Mouse (Mus musculus) kidney, adult 2 months (tissue): ENCODE data around the gene Tnfsf14. TPM values are rescaled to one million over a fixed set of nuclear protein-coding genes. Genes with fewer than 3 reads are reported as not detected.

Experiments
- DNase-seq: peaks from one replicate; pipeline ENCODE4 v3.0.0; 2021
- H3K27ac ChIP-seq: fragments of 200-500 bp; 2 replicates; pipeline ENCODE4 v1.5.1; 2012; ENCODE audit warnings: low read depth, low read length, control low read depth, inconsistent platforms; ENCODE audit not compliant: insufficient read depth
- H3K27me3 ChIP-seq: fragments of 200-500 bp; replicated peaks from 2 replicates; pipeline ENCODE4 v1.6.1; 2012; ENCODE audit warnings: mild to moderate bottlenecking, moderate library complexity, low read length, inconsistent platforms; ENCODE audit not compliant: control insufficient read depth, insufficient read depth
- H3K36me3 ChIP-seq: fragments of 200-500 bp; 2 replicates; pipeline ENCODE4 v1.6.1; 2012; ENCODE audit warnings: mild to moderate bottlenecking, moderate library complexity, low read length, inconsistent platforms; ENCODE audit not compliant: control insufficient read depth, insufficient read depth
- H3K4me1 ChIP-seq: fragments of 200-500 bp; 2 replicates; pipeline ENCODE4 v1.6.1; 2011; ENCODE audit warnings: low read length; ENCODE audit not compliant: control insufficient read depth, insufficient read depth
- H3K4me3 ChIP-seq: fragments of 200-500 bp; 2 replicates; pipeline ENCODE4 v1.5.1; 2011; ENCODE audit warnings: mild to moderate bottlenecking, low read depth, low read length, control low read depth; ENCODE audit not compliant: insufficient read depth
- CTCF ChIP-seq: fragments of 200-500 bp; conservative IDR thresholded peaks from 2 replicates; pipeline ENCODE4 v1.5.1; 2011; ENCODE audit warnings: low read depth, mild to moderate bottlenecking, control low read depth, low read length, moderate library complexity, mixed read lengths; ENCODE audit not compliant: insufficient read depth, insufficient read length
- POLR2A ChIP-seq: fragments of 200-500 bp; IDR thresholded peaks from one replicate; pipeline ENCODE4 v1.6.1; 2011; ENCODE audit warnings: low read depth, low read length, control low read depth
- WGBS: fragments of 180-500 bp; shearing (Covaris S2); methylation state at CpG from one replicate; pipeline ENCODE4 v1.1.7; 2018; 5-methylcytosine and 5-hydroxymethylcytosine counted together
- polyA plus RNA-seq: library from polyadenylated mRNA; depleted of rRNA; stranded (reverse); fragments of >200 nt; gene quantifications from 2 replicates; pipeline ENCODE4 v1.2.3, GENCODE M21; 2012

The Tnfsf14 gene
- polyA plus RNA-seq, 1 experiment = 0.44 TPM

DNA sequence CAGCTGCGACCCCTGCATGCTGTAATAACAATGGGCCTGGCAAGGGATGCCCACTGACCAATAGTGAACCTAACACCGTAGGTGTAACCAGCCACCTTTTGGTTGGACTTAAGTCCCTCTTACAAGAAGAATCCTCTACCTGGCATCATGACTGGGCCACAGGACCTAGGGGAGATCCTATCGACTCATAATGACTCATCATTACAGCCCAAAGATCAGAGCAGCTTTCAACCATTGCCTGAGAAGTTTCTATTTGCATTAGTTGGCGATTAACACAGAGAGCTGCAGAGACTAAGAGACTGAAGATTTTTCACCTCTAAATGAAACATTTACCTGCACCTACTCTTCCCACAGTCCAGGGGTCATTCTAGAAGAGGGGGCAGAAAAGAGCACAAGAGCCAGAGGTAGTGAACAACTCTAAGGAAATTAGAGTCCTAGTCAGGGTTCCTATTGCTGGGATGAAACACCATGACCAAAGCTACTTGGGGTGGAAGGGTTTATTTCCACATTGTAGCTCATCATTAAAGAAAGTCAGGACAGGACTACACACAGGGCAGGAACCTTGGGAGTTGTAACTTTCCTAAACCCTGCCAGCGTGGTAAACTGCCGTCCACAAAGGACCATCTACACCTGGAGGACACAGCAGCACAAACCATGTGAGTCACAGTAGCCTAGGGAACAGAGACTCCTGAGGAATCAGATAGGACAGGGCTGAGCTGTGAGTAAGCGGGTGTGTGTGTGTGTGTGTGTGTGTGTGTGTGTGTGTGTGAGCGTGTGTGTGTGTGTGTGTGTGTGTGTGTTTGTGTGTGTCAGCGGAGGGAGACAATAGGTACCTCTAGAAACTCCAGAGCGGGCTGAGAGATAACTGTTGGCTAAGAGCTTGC, 8.1 kb upstream of the Tnfsf14 start:
- no peak for TF ChIP-seq POLR2A
- Histone ChIP-seq H3K27me3 (no peaks in the 10 kb centered on the region), H3K36me3 (no peaks in the 10 kb centered on the region), H3K4me1 (peaks cover 3% of the 10 kb centered on the region; the same call in 1 of the 2 replicates), H3K4me3 (no peak overlapping the region), H3K27ac (peak overlapping the region; percentile 42)
- peak; percentile 52 for DNase-seq
- WGBS = 61% methylated on average over 10 of the region's 10 CpGs

DNA sequence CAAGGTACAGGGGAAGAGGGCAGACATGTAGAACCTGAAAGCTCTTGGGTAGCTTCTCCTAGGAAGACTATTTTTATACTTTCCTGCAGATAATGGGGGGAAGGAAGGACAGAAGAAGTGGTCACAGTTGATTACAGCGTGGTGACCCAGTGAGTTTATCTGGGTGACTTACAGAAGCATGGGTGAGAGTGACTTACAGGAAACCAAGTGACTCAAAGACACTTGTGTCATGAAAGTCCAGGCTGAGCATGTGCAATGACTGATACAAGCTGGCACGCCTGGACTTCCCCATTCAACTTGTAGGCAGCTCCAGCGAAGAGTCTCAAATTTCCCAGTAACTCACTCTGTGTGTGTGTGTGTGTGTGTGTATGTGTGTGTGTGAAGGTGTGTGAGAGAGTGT, 4.3 kb upstream of the Tnfsf14 start:
- Histone ChIP-seq H3K36me3 (no peaks in the 10 kb centered on the region), H3K4me3 (no peak overlapping the region), H3K4me1 (peaks cover 3% of the 10 kb centered on the region; the same call in 1 of the 2 replicates), H3K27ac (no peak overlapping the region), H3K27me3 (no peaks in the 10 kb centered on the region)
- TF ChIP-seq POLR2A (no peak), CTCF (no peak)
- 78% methylated on average over 3 of the region's 3 CpGs for WGBS
- no peak for DNase-seq

DNA sequence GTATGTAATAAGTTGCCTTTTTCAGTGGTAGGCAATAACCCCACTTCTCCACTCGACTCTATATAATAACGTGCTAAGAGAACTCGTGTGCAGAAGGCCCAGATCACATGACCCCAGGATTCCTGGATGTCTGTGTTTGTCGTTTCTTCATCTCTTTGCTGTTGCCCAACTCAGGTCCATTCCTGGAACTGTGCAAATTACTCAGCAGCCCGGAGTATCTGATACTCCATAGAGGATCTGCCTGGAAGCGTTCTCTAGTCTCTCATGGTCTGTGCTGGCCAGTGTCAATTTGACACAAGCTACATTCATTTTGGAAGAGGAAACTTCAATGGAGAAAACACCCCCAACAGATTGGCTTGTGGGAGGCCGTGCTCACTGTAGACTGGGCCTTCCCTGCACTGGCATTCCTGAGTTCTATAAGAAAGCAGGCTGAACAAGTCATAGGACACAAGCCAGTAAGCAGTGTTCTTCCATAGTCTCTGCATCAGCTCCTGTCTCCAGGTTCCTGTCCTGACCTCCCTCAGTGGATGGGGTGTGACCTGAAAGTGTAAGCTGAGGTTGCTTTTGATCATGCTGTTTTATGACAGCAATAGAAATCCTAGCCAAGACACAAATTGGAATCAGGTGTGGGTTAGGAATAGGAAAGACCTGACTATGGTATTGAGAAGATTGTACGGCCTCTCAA, 1.5 kb upstream of the Tnfsf14 start:
- TF ChIP-seq POLR2A = no peak
- TF ChIP-seq CTCF = no peak
- no peak overlapping the region for H3K27ac ChIP-seq
- WGBS = 77% methylated on average over 8 of the region's 8 CpGs
- no peak overlapping the region for H3K4me3 ChIP-seq
- no peaks in the 10 kb centered on the region for H3K4me1 ChIP-seq
- H3K36me3 ChIP-seq = no peaks in the 10 kb centered on the region
- H3K27me3 ChIP-seq = no peaks in the 10 kb centered on the region
- no peak for DNase-seq

DNA sequence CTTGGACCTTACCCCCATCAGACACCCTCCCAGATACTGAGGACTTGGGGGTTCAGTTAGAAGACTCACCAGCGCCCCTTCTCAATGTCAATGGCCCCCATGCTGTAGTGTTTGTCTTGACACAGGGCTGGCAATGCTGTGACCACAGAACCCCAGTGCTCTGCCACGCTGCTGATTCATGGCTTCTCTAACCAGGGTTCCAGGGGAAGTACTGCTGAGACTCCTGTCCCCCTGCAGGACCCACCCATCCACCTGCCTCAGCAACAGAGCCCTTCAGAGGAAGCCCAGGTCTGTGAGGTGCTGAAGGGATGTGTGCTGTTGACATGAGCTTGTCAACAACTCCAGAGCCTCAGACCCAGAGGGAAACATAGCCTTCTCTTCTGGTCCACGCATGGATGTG, 794 bp upstream of the Tnfsf14 start:
- Histone ChIP-seq H3K27ac (no peak overlapping the region), H3K4me3 (no peak overlapping the region), H3K36me3 (no peaks in the 10 kb centered on the region), H3K4me1 (no peaks in the 10 kb centered on the region), H3K27me3 (no peaks in the 10 kb centered on the region)
- no peak for TF ChIP-seq POLR2A
- TF ChIP-seq CTCF = no peak
- WGBS = 84% methylated on average over 3 of the region's 3 CpGs
- no peak for DNase-seq

DNA sequence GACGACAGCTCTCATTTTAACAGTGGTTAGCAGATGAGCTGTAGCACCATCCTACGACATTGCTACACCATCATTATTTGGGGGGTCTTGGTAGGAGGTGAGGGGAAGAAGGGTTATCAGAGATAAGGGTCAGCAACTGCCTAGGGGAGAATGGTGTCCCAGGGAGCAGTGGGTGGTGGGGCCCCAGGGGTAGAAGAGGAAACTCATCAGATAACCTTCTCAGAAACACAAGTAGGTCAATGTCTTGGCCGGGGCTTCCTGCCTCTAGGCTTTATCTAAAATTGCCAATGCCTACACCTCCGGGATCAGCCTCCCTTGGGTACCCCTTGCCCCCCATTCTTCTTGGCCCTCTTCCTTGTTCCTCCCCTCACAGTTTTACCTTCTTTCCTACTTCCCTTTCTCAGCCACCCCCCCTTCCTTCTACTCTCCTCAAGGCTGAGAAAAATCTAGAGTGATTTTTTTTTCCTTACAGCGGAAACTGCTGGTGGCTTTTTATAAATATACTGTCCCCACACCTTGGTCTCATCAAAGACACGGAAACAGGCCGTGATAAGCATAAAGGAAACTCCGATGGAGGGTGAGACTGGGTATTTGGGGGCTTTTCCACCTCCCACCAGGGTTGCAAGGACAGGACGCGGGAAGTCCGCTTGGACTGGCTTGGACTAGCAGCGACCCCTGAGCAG, 5.3 kb downstream of the Tnfsf14 start:
- Histone ChIP-seq H3K4me3 (no peak overlapping the region), H3K36me3 (no peaks in the 10 kb centered on the region), H3K27ac (no peak overlapping the region), H3K4me1 (no peaks in the 10 kb centered on the region), H3K27me3 (no peaks in the 10 kb centered on the region)
- no peak for TF ChIP-seq CTCF
- TF ChIP-seq POLR2A = no peak
- DNase-seq = no peak
- WGBS = 80% methylated on average over 12 of the region's 12 CpGs

DNA sequence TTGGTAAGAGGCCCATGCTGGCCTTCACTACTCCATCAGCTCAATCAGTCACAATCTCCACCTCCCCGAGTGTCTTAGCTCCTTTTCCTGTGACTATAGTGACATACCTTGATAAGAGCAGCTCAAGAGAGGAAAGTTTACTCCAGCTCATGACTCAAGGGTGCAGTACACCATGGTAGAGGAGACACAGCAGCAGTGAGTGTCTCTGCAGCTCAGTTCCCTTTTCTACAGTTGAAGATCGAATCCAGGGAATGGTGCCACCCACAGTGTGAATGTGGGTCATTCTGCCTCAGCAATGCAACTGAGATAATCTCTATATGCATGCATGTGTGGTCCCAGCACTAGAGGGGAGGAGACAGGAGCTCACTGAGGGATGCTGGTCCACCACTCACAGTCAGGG, 8.3 kb downstream of the Tnfsf14 start:
- no peak for TF ChIP-seq POLR2A
- TF ChIP-seq CTCF = no peak
- no peaks in the 10 kb centered on the region for H3K27me3 ChIP-seq
- 65% methylated on average over 2 of the region's 2 CpGs for WGBS
- DNase-seq = no peak
- H3K4me3 ChIP-seq = no peak overlapping the region
- no peaks in the 10 kb centered on the region for H3K4me1 ChIP-seq
- no peaks in the 10 kb centered on the region for H3K36me3 ChIP-seq
- no peak overlapping the region for H3K27ac ChIP-seq

DNA sequence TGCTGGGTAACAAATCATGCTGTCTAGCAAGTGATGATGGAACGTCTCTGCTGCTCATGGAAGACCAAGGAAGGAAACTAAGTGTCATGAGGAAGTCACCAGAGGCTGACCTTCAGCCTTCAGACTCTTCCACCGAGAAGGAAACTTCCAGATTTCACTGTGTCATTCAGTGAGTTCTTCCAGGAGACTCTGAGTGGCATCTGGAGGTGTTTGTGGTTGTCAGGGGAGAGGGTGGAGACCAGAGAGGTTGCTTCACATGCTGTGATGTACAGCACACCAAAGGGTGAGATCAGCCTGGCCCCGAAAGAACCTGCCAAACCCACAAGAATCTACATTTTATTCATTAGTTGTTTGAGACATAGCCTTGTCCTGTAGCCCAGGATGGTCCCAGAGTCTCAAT, 11.1 kb downstream of the Tnfsf14 start:
- 53% methylated on average over 3 of the region's 3 CpGs for WGBS
- no peak overlapping the region for H3K4me3 ChIP-seq
- H3K27me3 ChIP-seq = no peaks in the 10 kb centered on the region

More for the DNA sequence above, 11.1 kb downstream of the Tnfsf14 start:
- no peak overlapping the region for H3K27ac ChIP-seq
- TF ChIP-seq POLR2A = no peak
- H3K36me3 ChIP-seq = no peaks in the 10 kb centered on the region
- no peak for DNase-seq
- H3K4me1 ChIP-seq = no peaks in the 10 kb centered on the region
